Comparison of ENCODE assay signal across 26 mouse cellular contexts in the genomic region with DNA sequence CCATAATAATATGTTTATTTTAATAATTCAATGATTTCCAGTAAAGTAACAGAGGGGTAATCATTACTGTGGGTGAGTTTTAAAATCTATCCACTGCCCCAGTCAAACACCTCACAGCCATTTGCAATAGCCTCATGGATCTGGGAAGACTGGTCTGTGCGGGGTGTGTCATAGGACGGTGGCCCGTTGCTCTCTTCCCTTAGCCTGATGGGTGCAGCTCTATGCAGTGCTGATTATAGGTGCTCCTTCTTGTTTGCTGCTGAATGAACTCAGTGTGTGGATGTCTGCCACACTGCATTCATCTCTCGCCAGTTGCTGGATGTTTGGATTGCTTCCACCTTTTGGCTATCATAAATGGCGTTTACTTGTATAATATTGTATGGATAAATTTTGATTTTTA.
DNase-seq lines count a peak whose midpoint lies in the region; ATAC-seq and TF ChIP-seq lines count a peak whose summit lies in the region.
"Had no signal": no experiment of that assay in that cellular context is flagged by ENCODE, and none has a peak within 500 bp of the region (broad histone marks: within the 10 kb centered on the region; RNA-seq: fewer than 3 reads in every experiment).

No protein-coding gene starts in this region.

- H3K4me3 ChIP-seq in MEL (ENCODE audit: control insufficient read depth in 1 of 2, insufficient read depth in 1 of 2, low read depth in 2 of 2, low read length in 2 of 2): no peak overlapping the region
- H3K4me3 ChIP-seq in stomach, postnatal 0 days (ENCODE audit: low read depth, low read length): no peak overlapping the region
- H3K4me3 ChIP-seq: embryonic facial prominence, embryonic 13.5 days; embryonic facial prominence, embryonic 15.5 days; erythroblast, embryonic 14.5 days; forebrain, embryonic 10.5 days; forebrain, embryonic 12.5 days had no signal

- DNase-seq in heart, adult 11 months: peak; percentile 57
- no peak for DNase-seq in heart, adult 9 months (ENCODE audit: low spot score in 2 of 2)
- peak; percentile 20 for DNase-seq in MEL (ENCODE audit: low read depth, low spot score)
- DNase-seq in stomach, postnatal 0 days (ENCODE audit: low spot score): peak; percentile 8
- no peak for DNase-seq in right cerebral cortex, postnatal 14 days
- DNase-seq: adrenal gland, adult 2 months; adrenal gland, postnatal 10 days; adrenal gland, postnatal 25 days; B cell, adult 2 months; cerebellum, adult 11 months; cerebellum, adult 18-20 months; cerebellum, adult 8-10 months; cerebellum, adult 9-11 months; cerebellum, postnatal 14 days; cerebellum, postnatal 36 days; embryo, embryonic 11 days had no signal

- H3K9ac ChIP-seq in MEL (ENCODE audit: control insufficient read depth, low read depth, low read length, poor library complexity, severe bottlenecking): no peak overlapping the region
- H3K9ac ChIP-seq in stomach, postnatal 0 days (ENCODE audit: low read length): no peak overlapping the region
- H3K9ac ChIP-seq: embryonic facial prominence, embryonic 13.5 days; embryonic facial prominence, embryonic 15.5 days; forebrain, embryonic 12.5 days had no signal

- H3K4me1 ChIP-seq in MEL (ENCODE audit: control insufficient read depth in 1 of 2, insufficient read depth in 2 of 2, low read length in 2 of 2): no peaks in the 10 kb centered on the region
- H3K4me1 ChIP-seq in stomach, postnatal 0 days (replicated peaks; ENCODE audit: control insufficient read depth, insufficient read depth): no peaks in the 10 kb centered on the region
- H3K4me1 ChIP-seq: embryonic facial prominence, embryonic 13.5 days; embryonic facial prominence, embryonic 15.5 days; forebrain, embryonic 10.5 days; forebrain, embryonic 12.5 days had no signal

- no peaks in the 10 kb centered on the region for H3K36me3 ChIP-seq in MEL (ENCODE audit: control insufficient read depth in 1 of 2, insufficient read depth in 2 of 2, low read length in 2 of 2)
- no peaks in the 10 kb centered on the region for H3K36me3 ChIP-seq in stomach, postnatal 0 days (ENCODE audit: control insufficient read depth, insufficient read depth, low read length)
- H3K36me3 ChIP-seq: embryonic facial prominence, embryonic 13.5 days; embryonic facial prominence, embryonic 15.5 days; forebrain, embryonic 10.5 days; forebrain, embryonic 12.5 days; G1E had no signal

- H3K79me2 ChIP-seq in MEL (ENCODE audit: control insufficient read depth, insufficient read depth, low read length, poor library complexity): no peaks in the 10 kb centered on the region

- no peak for TF ChIP-seq EP300 in MEL (IDR thresholded peaks at IDR 0.05; ENCODE audit: low read depth in 1 of 2, low read length in 2 of 2)
- no peak for TF ChIP-seq EP300 in stomach, postnatal 0 days (optimal IDR thresholded peaks at IDR 0.05)

- no peaks in the 10 kb centered on the region for H3K27me3 ChIP-seq in MEL (ENCODE audit: control insufficient read depth in 1 of 2, insufficient read depth in 2 of 2, low read length in 2 of 2)
- H3K27me3 ChIP-seq in stomach, postnatal 0 days (ENCODE audit: control insufficient read depth, insufficient read depth, low read length): no peaks in the 10 kb centered on the region
- H3K27me3 ChIP-seq: CH12.LX; embryonic facial prominence, embryonic 13.5 days; embryonic facial prominence, embryonic 15.5 days; forebrain, embryonic 12.5 days had no signal

- no peak for TF ChIP-seq CTCF in MEL (IDR thresholded peaks at IDR 0.05 in 2 of 3, conservative IDR thresholded peaks at IDR 0.05 in 1 of 3; ENCODE audit: control insufficient read depth in 1 of 3, insufficient read depth in 1 of 3, low read depth in 2 of 3, low read length in 3 of 3, poor library complexity in 1 of 3, severe bottlenecking in 1 of 3)
- no peak for TF ChIP-seq CTCF in stomach, postnatal 0 days (IDR thresholded peaks at IDR 0.05; ENCODE audit: low read depth)

- H3K4me2 ChIP-seq in stomach, postnatal 0 days (replicated peaks; ENCODE audit: low read depth): no peak overlapping the region
- H3K4me2 ChIP-seq: embryonic facial prominence, embryonic 13.5 days; embryonic facial prominence, embryonic 15.5 days; forebrain, embryonic 12.5 days had no signal

- H3K9me3 ChIP-seq in MEL (replicated peaks; ENCODE audit: insufficient read depth, low read length): no peaks in the 10 kb centered on the region
- no peaks in the 10 kb centered on the region for H3K9me3 ChIP-seq in stomach, postnatal 0 days (ENCODE audit: control insufficient read depth, low read length)
- H3K9me3 ChIP-seq: embryonic facial prominence, embryonic 13.5 days; embryonic facial prominence, embryonic 15.5 days; forebrain, embryonic 12.5 days; G1E had no signal

- TF ChIP-seq RAD21 in MEL (IDR thresholded peaks at IDR 0.05; ENCODE audit: low read depth, low read length): no peak

- TF ChIP-seq POLR2A in MEL (IDR thresholded peaks at IDR 0.05; ENCODE audit: control insufficient read depth in 1 of 2, insufficient read depth in 1 of 2, low read depth in 1 of 2, low read length in 2 of 2, poor library complexity in 1 of 2): no peak

- ATAC-seq in stomach, postnatal 0 days (ENCODE audit: low FRiP score, low TSS enrichment): 0 out of 2 replicates have a peak, but pooled peaks have one; percentile 62
- ATAC-seq: CD4-positive, CD25-positive, alpha-beta regulatory T cell, adult 4 months; forebrain, embryonic 14.5 days; forebrain, embryonic 16.5 days had no signal

- H3K27ac ChIP-seq in MEL (ENCODE audit: control insufficient read depth, low read depth, low read length): no peak overlapping the region
- no peak overlapping the region for H3K27ac ChIP-seq in stomach, postnatal 0 days (replicated peaks)
- H3K27ac ChIP-seq: embryonic facial prominence, embryonic 13.5 days; embryonic facial prominence, embryonic 15.5 days; forebrain, embryonic 10.5 days; forebrain, embryonic 12.5 days had no signal

- 83% methylated on average over 5 of the region's 5 CpGs for WGBS in stomach, postnatal 0 days

TF ChIP-seq in MEL, 35 proteins besides CTCF, POLR2A, EP300 and RAD21:
- TF ChIP-seq ZNF384 (IDR thresholded peaks at IDR 0.05; ENCODE audit: low read depth, low read length) (no peak), USF2 (IDR thresholded peaks at IDR 0.05; ENCODE audit: borderline replicate concordance in 1 of 2, insufficient read depth in 1 of 2, low read depth in 1 of 2, low read length in 2 of 2) (no peak), GATA1 (IDR thresholded peaks at IDR 0.05; ENCODE audit: low read depth, low read length) (no peak), RCOR1 (IDR thresholded peaks at IDR 0.05; ENCODE audit: low read depth, low read length) (no peak), MYB (IDR thresholded peaks at IDR 0.05; ENCODE audit: low read depth, low read length) (no peak), KAT2A (conservative IDR thresholded peaks at IDR 0.05; ENCODE audit: low read depth, low read length) (no peak), ELF1 (IDR thresholded peaks at IDR 0.05; ENCODE audit: low read depth, low read length) (no peak), GABPA (IDR thresholded peaks at IDR 0.05; ENCODE audit: low read depth, low read length) (no peak), MXI1 (IDR thresholded peaks at IDR 0.05; ENCODE audit: low read depth, low read length) (no peak), NRF1 (IDR thresholded peaks at IDR 0.05; ENCODE audit: insufficient read depth, low read depth, low read length, poor library complexity, severe bottlenecking) (no peak), TAL1 (IDR thresholded peaks at IDR 0.05; ENCODE audit: low read length) (no peak), BHLHE40 (IDR thresholded peaks at IDR 0.05; ENCODE audit: borderline replicate concordance, low read depth, low read length) (no peak), MEF2A (IDR thresholded peaks at IDR 0.05; ENCODE audit: extremely low read depth, insufficient replicate concordance, low read depth, low read length, poor library complexity, severe bottlenecking) (no peak), JUND (IDR thresholded peaks at IDR 0.05; ENCODE audit: low read depth, low read length) (no peak), CHD1 (IDR thresholded peaks at IDR 0.05; ENCODE audit: low read depth, low read length) (no peak), POLR2AphosphoS2 (IDR thresholded peaks at IDR 0.05; ENCODE audit: low read length) (no peak), MAX (IDR thresholded peaks at IDR 0.05; ENCODE audit: low read length) (no peak)

Comparison
In these comparisons a context has a peak if more than half of its experiments do, and no peak if none do; other contexts are left out.
1. DNase-seq: peak in heart, adult 11 months (single experiment), MEL (single experiment) and stomach, postnatal 0 days (single experiment); none in heart, adult 9 months (0 of 2) and right cerebral cortex, postnatal 14 days (single experiment).